Mouse (Mus musculus): ENCODE results near the gene Otulin. TPM values are rescaled to one million over a fixed set of nuclear protein-coding genes. Genes with fewer than 3 reads are reported as not detected.

The Otulin gene
- polyA plus RNA-seq, 1 experiment from 2014 or later, result 12.3 TPM

DNA sequence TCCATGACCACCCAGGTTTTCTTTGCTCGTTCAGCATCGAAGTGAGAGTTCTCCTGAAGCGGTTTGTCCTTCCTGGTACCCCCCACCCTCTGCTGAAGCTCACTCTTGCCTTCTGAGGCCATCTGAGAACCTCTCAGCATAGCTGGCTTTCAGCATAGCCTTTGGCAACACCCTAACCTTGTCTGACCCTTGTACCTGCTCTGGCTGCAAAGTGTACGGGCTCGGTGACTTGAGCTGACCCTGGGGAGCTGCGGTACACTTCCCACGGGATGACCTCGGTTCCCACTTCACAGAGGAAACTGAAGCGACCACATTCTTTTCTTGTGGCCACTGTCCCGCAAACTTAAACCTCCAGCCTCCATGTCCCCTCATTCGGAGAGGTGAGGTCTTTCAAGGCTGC is 70.2 kb downstream of the Otulin start:
- Histone ChIP-seq H3K27ac (ENCODE audit: low read depth, low read length) (no peak overlapping the region), H3K9me3 (ENCODE audit: control insufficient read depth, low read length) (no peaks in the 10 kb centered on the region), H3K4me2 (ENCODE audit: low read length) (no peak overlapping the region), H3K27me3 (replicated peaks; ENCODE audit: control insufficient read depth, insufficient read depth, low read length) (no peaks in the 10 kb centered on the region), H3K4me3 (ENCODE audit: low read length) (no peak overlapping the region), H3K36me3 (ENCODE audit: control insufficient read depth, insufficient read depth, low read length) (peaks cover 8% of the 10 kb centered on the region; the same call in 1 of the 2 replicates), H3K9ac (ENCODE audit: low read depth, low read length) (no peak overlapping the region), H3K4me1 (ENCODE audit: control insufficient read depth, insufficient read depth, low read depth, low read length) (peaks cover 13% of the 10 kb centered on the region; the same call in 1 of the 2 replicates)
- ATAC-seq, result no peak
- 88% methylated on average over 11 of the region's 11 CpGs for WGBS

GRCm38 (mm10) chr15:27558456-27559147 is 71.9 kb downstream of the Otulin start:
- peaks cover 8% of the 10 kb centered on the region; the same call in 1 of the 2 replicates for H3K36me3 ChIP-seq (ENCODE audit: control insufficient read depth, insufficient read depth, low read length)
- no peaks in the 10 kb centered on the region for H3K9me3 ChIP-seq (ENCODE audit: control insufficient read depth, low read length)
- H3K4me3 ChIP-seq (ENCODE audit: low read length), result no peak overlapping the region
- peaks cover 13% of the 10 kb centered on the region; the same call in 1 of the 2 replicates for H3K4me1 ChIP-seq (ENCODE audit: control insufficient read depth, insufficient read depth, low read depth, low read length)
- 41% methylated on average over 16 of the region's 16 CpGs for WGBS
- no peaks in the 10 kb centered on the region for H3K27me3 ChIP-seq (replicated peaks; ENCODE audit: control insufficient read depth, insufficient read depth, low read length)
- H3K4me2 ChIP-seq (ENCODE audit: low read length), result no peak overlapping the region
- peak; percentile 59 for ATAC-seq
- H3K27ac ChIP-seq (ENCODE audit: low read depth, low read length), result peak overlapping the region; percentile 35; the same call in 1 of the 2 replicates
- no peak overlapping the region for H3K9ac ChIP-seq (ENCODE audit: low read depth, low read length)

DNA sequence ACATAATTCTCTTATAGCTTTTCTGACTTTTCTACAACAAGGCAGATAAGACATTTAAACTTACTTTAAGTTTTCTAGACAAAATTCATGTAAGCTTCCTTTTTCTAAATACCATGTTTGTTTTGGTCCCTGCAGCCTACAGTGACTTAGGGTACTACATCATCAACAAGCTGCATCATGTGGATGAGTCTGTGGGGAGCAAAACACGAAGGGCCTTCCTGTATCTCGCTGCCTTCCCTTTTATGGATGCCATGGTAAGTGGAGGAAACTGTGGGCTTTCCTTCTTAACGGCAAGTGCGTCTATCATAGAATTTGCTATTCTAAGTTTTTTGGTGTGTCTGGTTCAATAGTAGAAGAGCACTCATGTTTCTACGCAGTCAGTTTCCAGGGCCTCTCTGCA is 76.9 kb downstream of the Otulin start:
- peaks cover 9% of the 10 kb centered on the region for H3K4me1 ChIP-seq (ENCODE audit: control insufficient read depth, insufficient read depth, low read depth, low read length)
- no peak overlapping the region for H3K4me2 ChIP-seq (ENCODE audit: low read length)
- peaks cover 8% of the 10 kb centered on the region; the same call in 1 of the 2 replicates for H3K36me3 ChIP-seq (ENCODE audit: control insufficient read depth, insufficient read depth, low read length)
- H3K27ac ChIP-seq (ENCODE audit: low read depth, low read length), result no peak overlapping the region
- no peaks in the 10 kb centered on the region for H3K9me3 ChIP-seq (ENCODE audit: control insufficient read depth, low read length)
- no peaks in the 10 kb centered on the region for H3K27me3 ChIP-seq (replicated peaks; ENCODE audit: control insufficient read depth, insufficient read depth, low read length)
- H3K4me3 ChIP-seq (ENCODE audit: low read length), result no peak overlapping the region
- H3K9ac ChIP-seq (ENCODE audit: low read depth, low read length), result no peak overlapping the region
- WGBS, result 92% methylated on average over 5 of the region's 5 CpGs
- ATAC-seq, result no peak

GRCm38 (mm10) chr15:27552129-27552700 is 78.3 kb downstream of the Otulin start:
- Histone ChIP-seq H3K27ac (ENCODE audit: low read depth, low read length) (no peak overlapping the region), H3K36me3 (ENCODE audit: control insufficient read depth, insufficient read depth, low read length) (peaks cover 3% of the 10 kb centered on the region; the same call in 1 of the 2 replicates), H3K27me3 (replicated peaks; ENCODE audit: control insufficient read depth, insufficient read depth, low read length) (no peaks in the 10 kb centered on the region), H3K4me2 (ENCODE audit: low read length) (no peak overlapping the region), H3K4me1 (ENCODE audit: control insufficient read depth, insufficient read depth, low read depth, low read length) (peaks cover 7% of the 10 kb centered on the region), H3K4me3 (ENCODE audit: low read length) (no peak overlapping the region), H3K9ac (ENCODE audit: low read depth, low read length) (no peak overlapping the region), H3K9me3 (ENCODE audit: control insufficient read depth, low read length) (no peaks in the 10 kb centered on the region)
- WGBS, result 90% methylated on average over 10 of the region's 10 CpGs
- no peak for ATAC-seq

DNA sequence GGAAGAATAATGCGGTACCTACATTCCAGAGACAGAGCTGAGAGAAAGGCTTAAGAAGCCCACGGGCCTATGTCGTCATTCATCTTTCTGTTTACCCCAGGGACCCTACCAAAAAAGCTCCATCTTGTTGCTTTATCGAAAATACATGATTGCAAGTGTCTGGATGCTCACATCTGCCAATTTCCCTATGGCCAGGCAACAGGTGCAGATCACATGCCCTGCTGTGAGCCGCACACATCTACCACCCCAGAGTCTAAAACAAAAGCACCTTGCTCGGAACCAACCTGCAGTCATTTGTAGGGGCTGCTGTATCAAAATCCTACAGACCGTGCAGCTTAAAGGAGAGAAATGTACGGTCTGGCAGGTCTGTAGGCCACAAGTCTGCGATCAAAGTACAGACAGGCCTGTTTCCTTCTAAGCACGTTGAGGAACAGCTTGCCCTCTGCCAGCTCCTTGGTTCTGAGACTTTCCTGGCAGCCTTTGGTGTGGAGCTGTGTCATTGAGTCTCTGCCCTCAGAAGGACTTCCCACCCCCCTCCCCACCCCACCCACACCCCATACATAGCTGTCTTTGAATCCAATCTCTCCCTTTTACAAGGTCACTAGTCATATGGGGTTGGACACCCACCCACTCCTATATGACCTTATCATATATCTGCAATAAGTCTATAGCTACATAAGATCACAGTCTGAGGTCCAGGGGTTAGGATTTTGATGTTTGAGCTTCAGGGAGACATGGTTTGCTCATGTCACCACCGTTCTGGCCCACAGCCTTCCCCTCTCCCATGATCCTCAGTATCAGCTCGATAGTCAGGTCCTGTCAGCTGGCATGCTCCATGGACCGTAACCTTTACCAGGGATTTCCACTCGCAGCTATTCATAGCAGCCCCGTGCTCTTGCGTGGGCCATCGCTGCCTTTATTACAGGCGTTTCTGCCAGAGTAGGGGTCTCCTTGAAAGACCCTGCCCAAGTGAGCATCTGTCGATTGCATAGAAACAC is 79.1 kb downstream of the Otulin start:
- Histone ChIP-seq H3K27ac (ENCODE audit: low read depth, low read length) (no peak overlapping the region), H3K9me3 (ENCODE audit: control insufficient read depth, low read length) (no peaks in the 10 kb centered on the region), H3K4me3 (ENCODE audit: low read length) (no peak overlapping the region), H3K27me3 (replicated peaks; ENCODE audit: control insufficient read depth, insufficient read depth, low read length) (no peaks in the 10 kb centered on the region), H3K4me2 (ENCODE audit: low read length) (no peak overlapping the region), H3K4me1 (ENCODE audit: control insufficient read depth, insufficient read depth, low read depth, low read length) (peaks cover 7% of the 10 kb centered on the region), H3K36me3 (ENCODE audit: control insufficient read depth, insufficient read depth, low read length) (no peaks in the 10 kb centered on the region), H3K9ac (ENCODE audit: low read depth, low read length) (no peak overlapping the region)
- 82% methylated on average over 19 of the region's 19 CpGs for WGBS
- ATAC-seq, result no peak

DNA sequence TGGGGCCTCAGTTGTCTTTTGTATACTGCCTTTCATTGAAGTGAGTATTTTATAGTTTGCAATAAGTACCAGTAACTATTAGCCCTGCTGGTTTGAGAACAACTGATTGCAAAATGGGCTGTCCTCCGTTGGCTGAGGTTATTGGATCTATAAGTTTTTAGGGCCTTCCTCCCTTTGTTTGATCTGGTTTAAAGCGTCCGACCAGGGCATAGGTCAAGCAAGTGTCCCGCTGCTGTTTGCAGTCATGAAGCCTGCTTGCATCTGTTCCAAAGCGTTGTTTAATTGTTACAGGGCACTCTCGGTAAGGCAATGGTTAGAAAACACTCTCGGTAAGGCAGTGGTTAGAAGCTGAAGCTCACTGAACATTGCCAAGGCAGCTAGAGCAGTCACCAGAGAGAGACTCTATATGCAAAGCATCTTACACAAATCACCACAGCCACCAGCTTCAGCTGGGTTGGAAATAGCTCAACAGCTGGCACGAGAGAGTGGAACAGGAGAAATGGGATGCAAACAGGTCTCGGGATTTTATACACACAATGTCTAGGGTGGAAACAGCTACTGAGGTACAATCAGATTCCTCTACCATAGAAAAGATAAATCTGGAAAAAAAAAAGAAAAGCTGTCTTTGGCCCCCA is 80.0 kb downstream of the Otulin start:
- no peaks in the 10 kb centered on the region for H3K36me3 ChIP-seq (ENCODE audit: control insufficient read depth, insufficient read depth, low read length)
- no peaks in the 10 kb centered on the region for H3K9me3 ChIP-seq (ENCODE audit: control insufficient read depth, low read length)
- H3K4me2 ChIP-seq (ENCODE audit: low read length), result no peak overlapping the region
- peaks cover 7% of the 10 kb centered on the region for H3K4me1 ChIP-seq (ENCODE audit: control insufficient read depth, insufficient read depth, low read depth, low read length)
- no peaks in the 10 kb centered on the region for H3K27me3 ChIP-seq (replicated peaks; ENCODE audit: control insufficient read depth, insufficient read depth, low read length)
- H3K27ac ChIP-seq (ENCODE audit: low read depth, low read length), result no peak overlapping the region
- H3K4me3 ChIP-seq (ENCODE audit: low read length), result no peak overlapping the region
- no peak overlapping the region for H3K9ac ChIP-seq (ENCODE audit: low read depth, low read length)
- ATAC-seq, result no peak
- WGBS, result 49% methylated on average over 9 of the region's 9 CpGs

DNA sequence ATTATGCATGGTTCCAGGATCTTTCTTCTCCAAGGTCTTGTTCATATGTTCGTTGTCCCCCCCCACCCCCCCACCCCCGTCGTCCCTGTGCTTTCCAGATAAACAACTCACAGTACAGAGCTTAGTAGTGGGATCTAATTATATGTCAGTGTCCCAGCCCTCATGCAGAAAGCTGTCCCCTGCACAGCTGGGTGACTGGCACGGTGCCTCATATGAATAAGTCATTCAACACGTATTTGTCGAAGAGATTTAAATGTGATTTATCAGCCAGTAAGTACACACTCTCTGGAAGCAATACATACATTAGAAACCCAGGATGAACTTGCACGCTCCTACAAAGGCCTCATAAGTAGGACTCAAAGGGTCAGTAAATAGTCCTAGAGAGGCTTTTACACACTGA is 80.6 kb downstream of the Otulin start:
- ATAC-seq, result no peak

GRCm38 (mm10) chr15:27549071-27549470 is 81.4 kb downstream of the Otulin start:
- Histone ChIP-seq H3K9ac (ENCODE audit: low read depth, low read length) (no peak overlapping the region), H3K27me3 (replicated peaks; ENCODE audit: control insufficient read depth, insufficient read depth, low read length) (no peaks in the 10 kb centered on the region), H3K36me3 (ENCODE audit: control insufficient read depth, insufficient read depth, low read length) (no peaks in the 10 kb centered on the region; the same call in 1 of the 2 replicates), H3K9me3 (ENCODE audit: control insufficient read depth, low read length) (no peaks in the 10 kb centered on the region), H3K4me3 (ENCODE audit: low read length) (no peak overlapping the region), H3K27ac (ENCODE audit: low read depth, low read length) (no peak overlapping the region), H3K4me2 (ENCODE audit: low read length) (no peak overlapping the region), H3K4me1 (ENCODE audit: control insufficient read depth, insufficient read depth, low read depth, low read length) (peaks cover 7% of the 10 kb centered on the region)
- no peak for ATAC-seq
- WGBS, result 85% methylated on average over 10 of the region's 10 CpGs

More for the DNA sequence above, 80.6 kb downstream of the Otulin start:
- no peak overlapping the region for H3K27ac ChIP-seq (ENCODE audit: low read depth, low read length)
- H3K4me3 ChIP-seq (ENCODE audit: low read length), result no peak overlapping the region
- no peak overlapping the region for H3K4me2 ChIP-seq (ENCODE audit: low read length)
- H3K9ac ChIP-seq (ENCODE audit: low read depth, low read length), result no peak overlapping the region
- H3K27me3 ChIP-seq (replicated peaks; ENCODE audit: control insufficient read depth, insufficient read depth, low read length), result no peaks in the 10 kb centered on the region
- H3K36me3 ChIP-seq (ENCODE audit: control insufficient read depth, insufficient read depth, low read length), result no peaks in the 10 kb centered on the region; the same call in 1 of the 2 replicates
- no peaks in the 10 kb centered on the region for H3K9me3 ChIP-seq (ENCODE audit: control insufficient read depth, low read length)
- peaks cover 7% of the 10 kb centered on the region for H3K4me1 ChIP-seq (ENCODE audit: control insufficient read depth, insufficient read depth, low read depth, low read length)
- 42% methylated on average over 7 of the region's 7 CpGs for WGBS
